Mouse (Mus musculus): ENCODE data around the gene Tecta.

DNA sequence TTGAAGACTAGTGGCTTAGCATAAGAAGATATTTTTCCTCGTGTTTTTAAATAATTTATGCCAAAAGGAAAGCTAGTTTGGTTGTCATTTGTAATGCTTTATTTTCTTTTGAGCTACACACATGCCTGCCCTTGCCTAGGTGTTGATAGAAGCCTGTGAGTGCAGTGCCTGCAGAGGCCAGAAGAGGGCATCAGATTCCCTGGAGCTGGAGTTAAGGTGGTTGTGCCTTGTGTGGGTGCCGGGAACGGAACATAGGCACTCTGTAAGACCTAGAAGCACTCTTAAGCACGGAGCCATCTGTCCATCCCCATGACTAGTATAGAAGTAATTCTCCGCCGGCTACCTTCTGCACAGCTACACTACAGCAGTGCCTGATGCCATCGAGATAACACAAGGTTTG, 79.1 kb downstream of the Tecta start:
- TF ChIP-seq CTCF (IDR thresholded peaks at IDR 0.05; ENCODE audit: low read depth, low read length) (no peak), POLR2A (IDR thresholded peaks at IDR 0.05; ENCODE audit: borderline replicate concordance, low read depth, low read length) (no peak)

Data from bone marrow macrophage, adult 2 months (primary cell).